Mouse (Mus musculus) embryonic fibroblast, embryonic 13.5 days (primary cell): ENCODE results near the gene Msn.

Experiments
- CTCF ChIP-seq: IDR thresholded peaks from 2 replicates; pipeline ENCODE4 v1.5.1; 2011; ENCODE audit warnings: mild to moderate bottlenecking, control low read depth, low read length, moderate library complexity, borderline replicate concordance; ENCODE audit not compliant: insufficient read depth
- POLR2A ChIP-seq: IDR thresholded peaks from 2 replicates; pipeline ENCODE4 v1.6.1; 2011; ENCODE audit warnings: low read depth, mild to moderate bottlenecking, control low read depth, low read length, moderate library complexity

DNA sequence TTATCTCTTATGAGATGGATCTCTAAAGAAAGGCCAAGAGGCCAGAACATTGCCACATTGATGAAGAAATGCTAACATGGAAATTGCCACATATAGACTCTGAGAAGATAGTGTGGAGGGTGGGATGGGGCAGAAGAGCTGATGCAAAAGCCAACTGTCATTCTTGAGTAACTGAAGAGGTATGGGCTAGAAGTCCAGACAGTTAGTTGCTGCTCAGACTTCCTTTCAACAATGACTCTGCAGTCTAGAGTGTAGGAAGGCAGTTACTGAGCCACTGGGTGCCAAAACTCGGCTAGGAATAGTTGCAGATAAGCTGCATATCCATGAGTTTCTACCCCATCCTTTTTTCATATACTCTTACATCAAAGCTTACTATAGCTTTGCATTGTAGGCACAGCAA is 122.2 kb downstream of the Msn start:
- no peak for TF ChIP-seq CTCF
- no peak for TF ChIP-seq POLR2A
